ENCODE assay signal across 25 mouse cellular contexts in the genomic region with DNA sequence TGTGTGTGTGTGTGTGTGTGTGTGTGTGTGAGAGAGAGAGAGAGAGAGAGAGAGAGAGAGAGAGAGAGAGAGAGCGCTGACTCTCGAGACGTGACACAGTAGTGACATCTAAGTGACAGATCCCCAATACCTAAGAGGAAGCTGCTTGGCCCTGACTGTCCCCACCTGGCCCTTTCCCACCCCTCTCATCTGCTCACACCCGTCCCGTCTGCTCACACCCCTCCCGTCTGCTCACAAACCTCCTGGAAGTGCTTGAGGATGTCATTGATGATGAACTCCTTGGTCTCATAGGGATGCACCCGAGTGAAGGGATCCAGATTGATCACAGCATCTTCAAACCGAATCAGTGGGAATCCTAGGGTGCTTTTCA.
"Had no signal": no experiment of that assay in that cellular context is flagged by ENCODE, and none has a peak within 500 bp of the region (broad histone marks: within the 10 kb centered on the region; RNA-seq: fewer than 3 reads in every experiment).

No protein-coding gene starts in this region.

- ATAC-seq: hindbrain, embryonic 16.5 days; intestine, embryonic 16.5 days; liver, embryonic 12.5 days had no signal

- H3K9me3 ChIP-seq: heart, embryonic 13.5 days; heart, embryonic 15.5 days; hindbrain, embryonic 10.5 days; hindbrain, embryonic 12.5 days; limb, embryonic 13.5 days; limb, embryonic 15.5 days; liver, embryonic 12.5 days had no signal

- H3K27ac ChIP-seq: heart, embryonic 13.5 days; heart, embryonic 15.5 days; hindbrain, embryonic 10.5 days; hindbrain, embryonic 12.5 days; hindbrain, embryonic 14.5 days; layer of hippocampus, adult 2 months; limb, embryonic 13.5 days; limb, embryonic 15.5 days; liver, embryonic 12.5 days; liver, embryonic 14.5 days had no signal

- DNase-seq: gastrocnemius, postnatal 10 days; gastrocnemius, postnatal 25 days; heart, postnatal 14 days; heart, postnatal 4 days; kidney, adult 11 months; kidney, adult 2 months; kidney, postnatal 10 days; kidney, postnatal 25 days; kidney, postnatal 4 days; left cerebral cortex, postnatal 4 days had no signal

- H3K4me3 ChIP-seq: gastrocnemius, adult 2 months; heart, adult 2 months; heart, embryonic 13.5 days; heart, embryonic 15.5 days; hindbrain, embryonic 10.5 days; hindbrain, embryonic 12.5 days; layer of hippocampus, adult 2 months; limb, embryonic 13.5 days; limb, embryonic 15.5 days; liver, embryonic 12.5 days had no signal

- H3K4me2 ChIP-seq: heart, embryonic 11.5 days; heart, embryonic 13.5 days; heart, embryonic 15.5 days; hindbrain, embryonic 12.5 days; hindbrain, embryonic 14.5 days; limb, embryonic 13.5 days; limb, embryonic 15.5 days; liver, embryonic 12.5 days had no signal

- H3K27me3 ChIP-seq: heart, embryonic 13.5 days; heart, embryonic 15.5 days; hindbrain, embryonic 12.5 days; limb, embryonic 13.5 days; limb, embryonic 15.5 days; liver, embryonic 12.5 days had no signal

- H3K9ac ChIP-seq: heart, embryonic 13.5 days; heart, embryonic 15.5 days; hindbrain, embryonic 12.5 days; hindbrain, embryonic 14.5 days; limb, embryonic 13.5 days; limb, embryonic 15.5 days; liver, embryonic 12.5 days; liver, embryonic 14.5 days had no signal
